9 mouse cellular contexts compared by ENCODE assay signal in genomic region chr3:101398877-101399276, GRCm38 (mm10). TPM values are rescaled to one million over a fixed set of nuclear protein-coding genes. Genes with fewer than 3 reads are reported as not detected.
DNase-seq lines count a peak whose midpoint lies in the region; ATAC-seq lines count a peak whose summit lies in the region.
"Had no signal": no experiment of that assay in that cellular context is flagged by ENCODE, and none has a peak within 500 bp of the region (broad histone marks: within the 10 kb centered on the region; RNA-seq: fewer than 3 reads in every experiment).

No protein-coding gene starts in this region.

- H3K9me3 ChIP-seq in heart, embryonic 11.5 days (replicated peaks; ENCODE audit: control insufficient read depth, low read length) = no peaks in the 10 kb centered on the region
- H3K9me3 ChIP-seq in embryonic facial prominence, embryonic 15.5 days (replicated peaks) = no peaks in the 10 kb centered on the region
- H3K9me3 ChIP-seq in limb, embryonic 11.5 days (ENCODE audit: control insufficient read depth, low read length) = no peaks in the 10 kb centered on the region

- peaks cover 2% of the 10 kb centered on the region; the same call in 1 of the 2 replicates for H3K36me3 ChIP-seq in heart, embryonic 11.5 days (ENCODE audit: control insufficient read depth, insufficient read depth, low read length)
- H3K36me3 ChIP-seq in embryonic facial prominence, embryonic 15.5 days = no peaks in the 10 kb centered on the region
- no peaks in the 10 kb centered on the region for H3K36me3 ChIP-seq in limb, embryonic 11.5 days (ENCODE audit: control insufficient read depth, insufficient read depth, low read length)

- H3K4me1 ChIP-seq in heart, embryonic 11.5 days (ENCODE audit: control insufficient read depth, insufficient read depth, low read length) = peaks cover 95% of the 10 kb centered on the region
- peaks cover 69% of the 10 kb centered on the region for H3K4me1 ChIP-seq in embryonic facial prominence, embryonic 15.5 days
- H3K4me1 ChIP-seq in limb, embryonic 11.5 days (ENCODE audit: control insufficient read depth, insufficient read depth, low read length) = peaks cover 92% of the 10 kb centered on the region

- peak overlapping the region; percentile 82 for H3K27ac ChIP-seq in heart, embryonic 11.5 days (ENCODE audit: low read depth, low read length)
- peak overlapping the region; percentile 89 for H3K27ac ChIP-seq in embryonic facial prominence, embryonic 15.5 days (replicated peaks)
- peak overlapping the region; percentile 100 for H3K27ac ChIP-seq in limb, embryonic 11.5 days (replicated peaks; ENCODE audit: low read depth, low read length)
- H3K27ac ChIP-seq: liver, embryonic 14.5 days had no signal

- H3K4me2 ChIP-seq in heart, embryonic 11.5 days = peak overlapping the region; percentile 16
- H3K4me2 ChIP-seq in embryonic facial prominence, embryonic 15.5 days (replicated peaks) = peak overlapping the region; percentile 36; the same call in 1 of the 2 replicates
- H3K4me2 ChIP-seq in limb, embryonic 11.5 days (ENCODE audit: low read depth, severe bottlenecking) = peak overlapping the region; percentile 30

- no peak for DNase-seq in heart, postnatal 14 days
- peak; percentile 25 for DNase-seq in 3T3-L1 (ENCODE audit: low read depth, low spot score)
- no peak for DNase-seq in limb, embryonic 11.5 days (ENCODE audit: low spot score)
- no peak for DNase-seq in ovary, postnatal 36 days (ENCODE audit: low spot score)
- no peak for DNase-seq in urinary bladder, postnatal 10 days (ENCODE audit: low spot score)
- DNase-seq in layer of hippocampus, postnatal 14 days (ENCODE audit: low spot score in 2 of 2) = no peak

- intact Hi-C loops in heart, postnatal 14 days (cut with DNase I) = no loop called here

- H3K27me3 ChIP-seq in heart, embryonic 11.5 days (ENCODE audit: control insufficient read depth, insufficient read depth, low read length) = no peaks in the 10 kb centered on the region
- H3K27me3 ChIP-seq in embryonic facial prominence, embryonic 15.5 days = no peaks in the 10 kb centered on the region
- no peaks in the 10 kb centered on the region for H3K27me3 ChIP-seq in limb, embryonic 11.5 days (ENCODE audit: control insufficient read depth, insufficient read depth, low read length)

- H3K9ac ChIP-seq in heart, embryonic 11.5 days (ENCODE audit: low read depth, low read length) = 0 out of 2 replicates have a peak overlapping the region, but pooled peaks have one; percentile 22
- H3K9ac ChIP-seq in embryonic facial prominence, embryonic 15.5 days = no peak overlapping the region
- peak overlapping the region; percentile 36 for H3K9ac ChIP-seq in limb, embryonic 11.5 days (ENCODE audit: low read length)
- H3K9ac ChIP-seq: liver, embryonic 14.5 days had no signal

- 52% methylated on average over 2 of the region's 2 CpGs for WGBS in heart, embryonic 11.5 days (ENCODE audit: insufficient replicate concordance)
- WGBS in embryonic facial prominence, embryonic 15.5 days = 41% methylated on average over 2 of the region's 2 CpGs
- 27% methylated on average over 2 of the region's 2 CpGs for WGBS in limb, embryonic 11.5 days

- no peak for ATAC-seq in heart, embryonic 11.5 days (replicated peaks; ENCODE audit: insufficient number of reproducible peaks, low FRiP score, low TSS enrichment)
- no peak for ATAC-seq in embryonic facial prominence, embryonic 15.5 days (ENCODE audit: insufficient number of reproducible peaks, low FRiP score, low TSS enrichment, low read depth)
- ATAC-seq in limb, embryonic 11.5 days (ENCODE audit: insufficient number of reproducible peaks, low FRiP score, low TSS enrichment, low read depth) = no peak

- no peak overlapping the region for H3K4me3 ChIP-seq in heart, embryonic 11.5 days (ENCODE audit: low read depth, low read length)
- H3K4me3 ChIP-seq in embryonic facial prominence, embryonic 15.5 days (replicated peaks) = no peak overlapping the region
- H3K4me3 ChIP-seq in limb, embryonic 11.5 days (ENCODE audit: low read depth, low read length) = no peak overlapping the region

RNA-seq across cellular contexts. Expression of gene Igsf3, which starts 22.0 kb away (rescaled TPM):
- 28.1 and 31.3 TPM in 2 replicates for polyA plus RNA-seq in heart, embryonic 11.5 days (2014; fragmentation: Nextera tagmentation; extraction: Ambion mirVana)
- total RNA-seq in heart, postnatal 14 days (2021) = 10 to 100 TPM; 14.9 to 16.8 TPM
- 76.1 and 77.2 TPM in 2 replicates for polyA plus RNA-seq in embryonic facial prominence, embryonic 15.5 days (2015; fragmentation: Nextera tagmentation; extraction: Ambion mirVana)
- 57.5 and 60.1 TPM in 2 replicates for polyA plus RNA-seq in limb, embryonic 11.5 days (2014; fragmentation: Nextera tagmentation; extraction: Ambion mirVana)
- total RNA-seq in layer of hippocampus, postnatal 14 days (2021) = 10 to 100 TPM; 33.2 to 35.5 TPM
